Mouse (Mus musculus) ES-Bruce4 (cell line): ENCODE results near the gene Glce. TPM values are rescaled to one million over a fixed set of nuclear protein-coding genes. Genes with fewer than 3 reads are reported as not detected.
A peak's percentile ranks its signal among the peaks of the same experiment; 100 is the strongest.

Source experiments
- H3K27ac ChIP-seq: 2 replicates; pipeline ENCODE4 v1.5.1; 2012; ENCODE audit warnings: low read length, inconsistent platforms; ENCODE audit not compliant: insufficient read depth
- H3K27me3 ChIP-seq: 2 replicates; pipeline ENCODE4 v1.6.1; 2012; ENCODE audit warnings: mild to moderate bottlenecking, low read length, inconsistent platforms; ENCODE audit not compliant: control insufficient read depth, poor library complexity, insufficient read depth, severe bottlenecking
- H3K36me3 ChIP-seq: 2 replicates; pipeline ENCODE4 v1.6.1; 2012; ENCODE audit warnings: inconsistent platforms, mild to moderate bottlenecking, low read length, moderate library complexity; ENCODE audit not compliant: control insufficient read depth, poor library complexity, insufficient read depth, severe bottlenecking
- H3K4me1 ChIP-seq: one replicate; pipeline ENCODE4 v1.8.1; 2011; ENCODE audit warnings: low read length; ENCODE audit not compliant: control insufficient read depth, insufficient read depth
- H3K4me3 ChIP-seq: 2 replicates; pipeline ENCODE4 v1.5.1; 2011; ENCODE audit warnings: low read depth, mild to moderate bottlenecking, low read length
- H3K9ac ChIP-seq: 2 replicates; pipeline ENCODE4 v1.6.1; 2012; ENCODE audit warnings: low read depth, mild to moderate bottlenecking, inconsistent platforms; ENCODE audit not compliant: poor library complexity, severe bottlenecking
- H3K9me3 ChIP-seq: replicated peaks from 2 replicates; pipeline ENCODE4 v1.6.1; 2012; ENCODE audit warnings: mild to moderate bottlenecking, low read length, inconsistent platforms; ENCODE audit not compliant: control insufficient read depth, poor library complexity, insufficient read depth, severe bottlenecking
- CTCF ChIP-seq: IDR thresholded peaks from one replicate; pipeline ENCODE4 v1.8.1; 2011; ENCODE audit warnings: low read depth, low read length
- EP300 ChIP-seq: IDR thresholded peaks from 2 replicates; pipeline ENCODE4 v1.6.1; 2011; ENCODE audit warnings: low read depth, low read length; ENCODE audit not compliant: insufficient read depth
- POLR2A ChIP-seq: IDR thresholded peaks from one replicate; pipeline ENCODE4 v1.8.1; 2011; ENCODE audit warnings: low read length; ENCODE audit not compliant: insufficient read depth
- polyA plus RNA-seq: library from polyadenylated mRNA; stranded (reverse); fragments of >200 nt; gene quantifications from 2 replicates; pipeline ENCODE4 v1.2.4, GENCODE M21; 2011; ENCODE audit warnings: low read depth; ENCODE audit not compliant: missing spikeins, insufficient read depth, insufficient read length

Glce gene
- polyA plus RNA-seq, 1 experiment: 19.9 TPM

DNA sequence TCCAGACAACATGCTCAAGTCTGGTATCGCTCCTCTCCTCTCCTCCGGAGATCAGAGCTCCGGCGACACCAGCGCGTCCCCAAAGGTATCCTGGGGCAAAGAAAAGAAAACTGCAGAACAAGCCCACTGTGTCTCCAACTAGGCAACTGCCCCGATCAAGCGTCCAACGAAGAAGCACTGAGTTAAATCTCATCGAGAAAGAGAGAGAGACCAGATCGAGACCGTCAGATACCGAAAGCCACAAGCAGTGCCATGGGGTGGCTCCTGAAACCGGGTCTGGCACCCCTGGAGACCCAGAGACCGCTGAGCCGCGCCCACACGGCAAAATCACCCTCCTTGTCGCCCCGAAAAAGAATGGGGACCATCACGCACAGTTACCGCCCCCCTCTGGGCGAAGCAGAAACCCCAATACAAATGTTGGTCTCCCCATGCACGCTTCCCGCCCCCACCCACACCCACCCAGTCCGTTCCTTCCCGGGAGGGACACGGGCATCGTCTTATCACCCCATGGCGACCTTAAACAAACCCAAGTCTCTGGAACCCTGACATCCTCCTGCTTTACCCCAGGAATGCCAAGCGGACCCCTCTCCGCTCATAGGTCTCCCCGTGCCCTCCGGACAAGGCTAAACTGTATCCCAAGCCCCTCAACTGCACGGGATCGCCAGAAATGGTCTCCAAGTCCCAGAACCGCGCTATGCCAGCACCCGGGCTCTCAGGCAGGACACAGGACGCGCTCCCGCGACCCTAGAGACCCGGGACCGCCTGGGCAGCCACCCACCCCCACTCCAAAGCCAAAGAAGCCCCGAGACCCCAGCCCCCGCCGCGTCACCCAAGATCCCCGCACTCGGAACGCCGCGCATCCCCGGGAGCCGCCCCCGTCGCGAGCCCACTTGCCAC is 656 bp downstream of the Glce start:
- H3K36me3 ChIP-seq: no peaks in the 10 kb centered on the region
- H3K27me3 ChIP-seq: no peaks in the 10 kb centered on the region
- H3K4me3 ChIP-seq: peak overlapping the region; percentile 97
- no peak overlapping the region for H3K27ac ChIP-seq
- no peaks in the 10 kb centered on the region for H3K9me3 ChIP-seq
- TF ChIP-seq POLR2A: no peak
- TF ChIP-seq CTCF: peak; percentile 19
- peak overlapping the region; percentile 92 for H3K9ac ChIP-seq
- H3K4me1 ChIP-seq: no peaks in the 10 kb centered on the region

DNA sequence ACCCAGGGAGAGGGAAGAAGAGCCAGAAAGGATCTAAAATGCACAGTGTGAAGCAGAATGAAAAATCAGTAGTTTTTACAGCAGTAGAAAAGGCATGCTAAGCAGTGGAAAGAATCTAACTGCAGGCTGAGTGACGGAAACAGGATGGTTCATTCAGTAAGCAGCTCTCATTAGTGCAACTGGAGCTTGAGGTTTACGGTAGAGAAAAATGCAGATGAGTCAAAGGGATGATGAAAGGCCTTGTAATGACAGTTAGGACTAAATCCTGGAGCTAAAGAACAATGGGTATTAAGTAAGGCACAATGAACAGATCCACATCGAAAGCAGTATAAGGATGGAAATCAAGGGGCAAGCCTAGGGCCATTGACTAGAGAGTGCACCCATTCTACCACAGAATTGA is 3.7 kb downstream of the Glce start:
- H3K27ac ChIP-seq: no peak overlapping the region
- H3K9me3 ChIP-seq: no peaks in the 10 kb centered on the region
- no peak overlapping the region for H3K9ac ChIP-seq
- no peak for TF ChIP-seq EP300
- no peak for TF ChIP-seq CTCF
- no peak for TF ChIP-seq POLR2A
- H3K4me1 ChIP-seq: no peaks in the 10 kb centered on the region
- H3K36me3 ChIP-seq: no peaks in the 10 kb centered on the region
- no peak overlapping the region for H3K4me3 ChIP-seq
- H3K27me3 ChIP-seq: no peaks in the 10 kb centered on the region

DNA sequence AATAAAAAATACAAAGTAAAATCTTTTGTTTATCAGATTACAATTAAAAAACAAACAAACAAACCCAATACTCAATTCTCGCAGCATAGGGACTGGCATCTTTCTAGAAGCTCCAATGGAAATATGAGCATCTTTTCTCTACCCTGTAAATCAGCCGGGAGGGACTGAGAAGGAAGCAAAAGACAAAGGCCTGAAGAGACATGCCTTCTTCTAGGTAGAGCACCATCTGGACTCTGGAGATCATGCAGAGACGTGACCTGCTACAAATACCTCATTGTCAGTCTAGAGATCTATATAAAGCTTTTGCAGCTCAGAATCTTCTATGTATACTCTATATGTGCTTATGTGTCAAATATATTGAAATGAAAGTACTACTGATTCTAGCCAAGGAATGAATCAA is 6.6 kb downstream of the Glce start:
- H3K36me3 ChIP-seq: no peaks in the 10 kb centered on the region
- no peak overlapping the region for H3K4me3 ChIP-seq
- H3K27ac ChIP-seq: no peak overlapping the region
- no peaks in the 10 kb centered on the region for H3K4me1 ChIP-seq
- no peaks in the 10 kb centered on the region for H3K9me3 ChIP-seq
- TF ChIP-seq EP300 (no peak), POLR2A (no peak), CTCF (no peak)
- H3K27me3 ChIP-seq: no peaks in the 10 kb centered on the region
- H3K9ac ChIP-seq: no peak overlapping the region

DNA sequence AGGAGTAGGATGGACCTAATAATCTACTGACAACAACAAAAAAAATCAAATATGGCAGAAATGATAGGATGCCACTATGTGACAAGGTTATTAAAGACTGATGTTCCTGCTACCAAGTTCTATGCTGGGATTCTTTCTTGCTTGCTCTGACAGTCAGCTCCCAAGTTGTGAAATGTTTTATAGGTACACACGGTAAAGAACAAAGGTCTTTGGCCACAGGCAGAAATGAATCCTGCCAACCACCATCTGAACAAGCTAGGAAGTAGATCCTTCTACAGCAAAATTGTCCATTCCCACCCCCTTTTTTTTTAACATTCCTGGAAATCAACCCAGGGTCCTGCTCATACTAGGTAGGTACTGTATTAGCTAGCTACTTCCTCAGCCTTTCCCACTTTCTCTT is 25.9 kb downstream of the Glce start:
- TF ChIP-seq POLR2A: no peak
- no peak for TF ChIP-seq EP300
- TF ChIP-seq CTCF: no peak
- Histone ChIP-seq H3K27me3 (no peaks in the 10 kb centered on the region), H3K9me3 (no peaks in the 10 kb centered on the region), H3K36me3 (no peaks in the 10 kb centered on the region), H3K27ac (no peak overlapping the region), H3K4me3 (no peak overlapping the region), H3K4me1 (no peaks in the 10 kb centered on the region), H3K9ac (no peak overlapping the region)

DNA sequence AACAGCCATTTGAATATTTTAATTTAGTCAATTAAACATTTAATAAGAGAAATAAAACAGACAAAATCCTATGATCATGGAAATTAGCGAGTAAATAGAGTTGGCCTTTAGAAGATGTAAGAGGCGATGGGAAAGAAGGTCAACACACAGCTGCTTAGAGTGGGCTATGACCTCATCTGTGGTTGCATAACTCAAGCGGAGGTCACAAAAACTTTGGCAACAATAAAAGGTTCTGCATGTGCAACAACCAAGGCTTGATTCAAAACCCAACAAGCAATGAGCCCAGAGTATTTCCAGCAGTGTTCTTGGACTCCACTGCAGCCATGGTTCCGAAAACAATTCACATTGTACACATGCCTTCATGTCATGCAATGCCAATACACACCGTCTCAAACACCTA is 30.9 kb downstream of the Glce start:
- H3K4me3 ChIP-seq: no peak overlapping the region
- H3K9ac ChIP-seq: no peak overlapping the region
- TF ChIP-seq CTCF: no peak
- no peak for TF ChIP-seq EP300
- no peak for TF ChIP-seq POLR2A
- no peaks in the 10 kb centered on the region for H3K36me3 ChIP-seq
- H3K27me3 ChIP-seq: no peaks in the 10 kb centered on the region
- no peaks in the 10 kb centered on the region for H3K9me3 ChIP-seq
- no peaks in the 10 kb centered on the region for H3K4me1 ChIP-seq
- H3K27ac ChIP-seq: no peak overlapping the region

DNA sequence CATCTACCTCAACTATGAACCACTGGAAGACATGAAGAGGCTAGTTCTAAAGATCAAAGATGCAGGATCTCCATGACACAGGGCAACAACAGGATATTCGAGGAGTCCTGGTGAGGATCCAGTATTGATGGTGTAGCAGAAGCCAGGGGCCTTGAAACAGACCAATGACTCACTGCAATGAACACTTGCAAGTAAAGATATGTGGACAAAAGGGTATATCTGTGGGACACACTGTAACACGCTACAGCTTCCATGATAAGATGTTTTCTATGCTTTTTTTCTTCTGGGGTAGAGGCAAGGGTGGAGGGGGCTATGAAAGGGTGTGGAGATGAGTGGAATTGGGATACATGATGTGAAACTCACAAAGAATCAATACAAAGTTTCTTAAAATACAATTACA is 36.9 kb downstream of the Glce start:
- Histone ChIP-seq H3K27ac (no peak overlapping the region), H3K9me3 (no peaks in the 10 kb centered on the region), H3K4me1 (no peaks in the 10 kb centered on the region), H3K27me3 (no peaks in the 10 kb centered on the region), H3K36me3 (no peaks in the 10 kb centered on the region), H3K4me3 (no peak overlapping the region), H3K9ac (no peak overlapping the region)
- TF ChIP-seq EP300 (no peak), POLR2A (no peak), CTCF (no peak)

DNA sequence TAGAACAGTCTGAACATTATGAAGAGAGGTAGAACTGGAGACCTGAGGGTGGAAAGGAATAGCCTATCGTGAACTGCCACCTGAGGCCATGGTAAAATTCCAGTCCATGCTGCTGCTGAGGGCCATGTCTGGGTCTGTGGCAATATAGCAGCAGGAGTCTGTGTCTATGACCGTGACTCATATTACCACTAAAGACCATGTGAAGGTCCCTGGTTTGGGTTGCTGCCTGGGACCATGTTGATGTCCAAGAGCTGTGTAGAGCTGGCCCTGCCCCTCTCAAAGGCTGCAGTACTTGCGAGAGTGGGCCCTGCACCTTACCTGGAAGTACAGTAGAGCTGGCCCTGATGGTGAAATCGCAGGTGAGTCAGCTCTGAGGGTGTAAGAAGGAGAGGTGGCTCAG is 37.6 kb downstream of the Glce start:
- H3K27ac ChIP-seq: no peak overlapping the region
- no peaks in the 10 kb centered on the region for H3K27me3 ChIP-seq
- no peaks in the 10 kb centered on the region for H3K36me3 ChIP-seq
- no peaks in the 10 kb centered on the region for H3K4me1 ChIP-seq
- H3K4me3 ChIP-seq: no peak overlapping the region
- H3K9ac ChIP-seq: no peak overlapping the region
- H3K9me3 ChIP-seq: no peaks in the 10 kb centered on the region
- TF ChIP-seq EP300 (no peak), POLR2A (no peak), CTCF (no peak)
